Mouse (Mus musculus): ENCODE measurements around the gene Cys1. TPM values are rescaled to one million over a fixed set of nuclear protein-coding genes. Genes with fewer than 3 reads are reported as not detected.

Gene Cys1
- polyA plus RNA-seq, 1 experiment from 2014 or later = 0.36 TPM

DNA sequence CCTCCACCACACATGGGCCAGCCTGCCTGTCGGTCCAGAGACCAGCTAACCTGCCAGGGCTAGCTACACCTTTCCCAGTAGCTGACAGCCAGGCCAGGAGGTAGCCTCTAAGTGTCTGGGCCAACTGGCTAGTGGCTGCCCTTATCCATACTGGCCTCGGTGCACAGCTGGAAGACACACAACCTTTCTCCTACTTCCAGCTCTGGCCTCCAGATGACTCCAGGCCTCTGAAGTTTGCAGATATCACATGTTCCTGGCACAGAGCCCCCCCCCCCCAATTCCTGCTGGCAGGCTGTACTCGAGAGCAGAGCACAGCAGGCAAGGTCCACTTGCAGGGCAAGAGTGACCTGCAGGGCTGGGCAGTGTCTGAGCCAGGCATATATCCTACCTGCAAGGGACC lies 54.4 kb downstream of the Cys1 start:
- 44% methylated on average over 3 of the region's 3 CpGs for WGBS
- Histone ChIP-seq H3K4me2 (ENCODE audit: low read depth, severe bottlenecking) (no peak overlapping the region), H3K27ac (replicated peaks; ENCODE audit: low read depth, low read length) (no peak overlapping the region), H3K4me3 (ENCODE audit: low read depth, low read length) (no peak overlapping the region), H3K4me1 (ENCODE audit: control insufficient read depth, insufficient read depth, low read length) (no peaks in the 10 kb centered on the region; the same call in 1 of the 2 replicates), H3K9me3 (ENCODE audit: control insufficient read depth, low read length) (no peaks in the 10 kb centered on the region), H3K36me3 (ENCODE audit: control insufficient read depth, insufficient read depth, low read length) (no peaks in the 10 kb centered on the region), H3K27me3 (ENCODE audit: control insufficient read depth, insufficient read depth, low read length) (no peaks in the 10 kb centered on the region), H3K9ac (ENCODE audit: low read length) (no peak overlapping the region)
- ATAC-seq (ENCODE audit: insufficient number of reproducible peaks, low FRiP score, low TSS enrichment, low read depth) (no peak), DNase-seq (ENCODE audit: low spot score) (no peak)

DNA sequence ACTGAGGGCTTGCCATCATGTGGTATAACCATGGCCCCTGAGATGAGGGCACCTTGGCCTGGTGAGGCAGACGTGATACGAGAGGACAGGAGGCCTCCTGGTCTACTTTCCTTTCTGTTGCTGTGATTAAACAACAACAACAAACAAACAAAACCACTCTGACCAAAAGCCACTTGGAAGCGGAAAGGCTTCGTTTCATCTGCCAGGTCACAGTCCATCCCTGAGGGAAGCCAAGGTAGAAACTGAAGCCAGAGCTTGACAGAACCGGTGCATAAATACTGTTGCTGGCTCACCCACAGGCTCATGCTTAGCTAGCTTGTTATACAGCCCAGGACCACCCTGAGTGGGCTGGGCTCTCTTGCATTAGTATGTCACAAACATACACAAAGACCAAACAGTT lies 55.2 kb downstream of the Cys1 start:
- no peaks in the 10 kb centered on the region; the same call in 1 of the 2 replicates for H3K4me1 ChIP-seq (ENCODE audit: control insufficient read depth, insufficient read depth, low read length)
- no peak overlapping the region for H3K9ac ChIP-seq (ENCODE audit: low read length)
- no peaks in the 10 kb centered on the region for H3K36me3 ChIP-seq (ENCODE audit: control insufficient read depth, insufficient read depth, low read length)
- no peaks in the 10 kb centered on the region for H3K9me3 ChIP-seq (ENCODE audit: control insufficient read depth, low read length)
- no peak overlapping the region for H3K27ac ChIP-seq (replicated peaks; ENCODE audit: low read depth, low read length)
- no peaks in the 10 kb centered on the region for H3K27me3 ChIP-seq (ENCODE audit: control insufficient read depth, insufficient read depth, low read length)
- WGBS = 88% methylated on average over 5 of the region's 5 CpGs
- no peak for DNase-seq (ENCODE audit: low spot score)
- H3K4me2 ChIP-seq (ENCODE audit: low read depth, severe bottlenecking) = no peak overlapping the region
- ATAC-seq (ENCODE audit: insufficient number of reproducible peaks, low FRiP score, low TSS enrichment, low read depth) = no peak
- no peak overlapping the region for H3K4me3 ChIP-seq (ENCODE audit: low read depth, low read length)

DNA sequence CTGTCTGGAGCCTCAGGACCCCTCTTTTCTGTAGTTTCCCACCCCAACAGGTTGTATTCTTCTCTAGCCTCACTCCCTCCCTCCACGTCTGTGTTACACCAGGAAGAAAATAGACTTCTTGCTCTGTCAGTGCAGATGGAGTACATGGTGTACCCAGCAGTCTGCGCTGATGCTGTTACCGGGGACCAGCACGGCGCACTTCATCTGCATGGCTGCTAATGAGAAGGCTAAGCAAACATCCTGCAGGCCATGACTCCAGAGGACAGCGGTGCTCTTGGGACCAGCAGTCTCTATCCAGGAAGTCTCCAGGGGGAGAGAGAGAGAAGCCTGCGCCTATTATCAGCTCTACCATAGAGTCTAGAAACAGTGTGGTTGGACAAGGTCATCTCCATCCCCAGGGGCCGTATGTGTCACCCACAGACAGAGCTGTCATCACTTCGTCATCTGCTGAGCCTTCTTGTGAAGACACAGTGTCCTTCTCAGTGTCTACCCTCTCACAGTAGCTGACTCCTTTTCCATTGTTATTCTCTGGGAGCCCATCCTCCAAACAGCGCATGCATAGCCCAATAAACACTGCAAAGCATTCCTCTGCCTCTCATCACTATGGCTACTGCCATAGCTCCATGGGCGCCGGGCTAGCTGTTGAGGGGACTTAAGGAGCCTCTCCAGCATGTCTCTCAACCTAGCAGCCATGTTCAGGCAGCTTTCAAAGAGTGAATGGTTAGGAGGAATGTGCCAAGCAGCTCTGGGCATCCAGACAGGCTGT lies 57.9 kb downstream of the Cys1 start:
- H3K36me3 ChIP-seq (ENCODE audit: control insufficient read depth, insufficient read depth, low read length) = no peaks in the 10 kb centered on the region
- no peak overlapping the region for H3K4me2 ChIP-seq (ENCODE audit: low read depth, severe bottlenecking)
- no peak for ATAC-seq (ENCODE audit: insufficient number of reproducible peaks, low FRiP score, low TSS enrichment, low read depth)
- no peaks in the 10 kb centered on the region for H3K9me3 ChIP-seq (ENCODE audit: control insufficient read depth, low read length)
- WGBS = 83% methylated on average over 12 of the region's 12 CpGs
- H3K4me3 ChIP-seq (ENCODE audit: low read depth, low read length) = no peak overlapping the region
- H3K9ac ChIP-seq (ENCODE audit: low read length) = no peak overlapping the region
- no peak overlapping the region for H3K27ac ChIP-seq (replicated peaks; ENCODE audit: low read depth, low read length)
- DNase-seq (ENCODE audit: low spot score) = no peak
- H3K27me3 ChIP-seq (ENCODE audit: control insufficient read depth, insufficient read depth, low read length) = no peaks in the 10 kb centered on the region
- H3K4me1 ChIP-seq (ENCODE audit: control insufficient read depth, insufficient read depth, low read length) = no peaks in the 10 kb centered on the region; the same call in 1 of the 2 replicates

DNA sequence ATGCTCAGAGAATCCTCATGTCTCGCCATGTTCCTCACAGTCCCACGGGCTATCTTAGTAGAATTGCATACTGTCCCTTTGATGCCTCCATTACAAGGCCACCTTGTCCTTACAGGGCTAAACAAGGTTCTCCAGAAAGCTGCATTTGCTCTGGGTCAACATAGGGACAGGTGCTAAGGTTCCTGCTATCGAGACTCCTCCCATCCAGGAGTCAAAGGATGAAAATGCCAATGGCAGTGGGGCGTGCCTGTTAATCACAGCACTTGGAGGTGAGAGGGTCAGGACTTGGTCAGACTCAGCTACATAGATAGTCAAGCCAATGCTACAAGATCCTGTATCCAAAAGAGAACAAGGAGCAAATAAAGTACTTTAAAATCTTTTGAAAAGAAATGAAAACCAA lies 62.2 kb downstream of the Cys1 start:
- no peaks in the 10 kb centered on the region for H3K27me3 ChIP-seq (ENCODE audit: control insufficient read depth, insufficient read depth, low read length)
- no peaks in the 10 kb centered on the region for H3K9me3 ChIP-seq (ENCODE audit: control insufficient read depth, low read length)
- H3K9ac ChIP-seq (ENCODE audit: low read length) = no peak overlapping the region
- WGBS = 82% methylated on average over 4 of the region's 4 CpGs
- no peaks in the 10 kb centered on the region for H3K4me1 ChIP-seq (ENCODE audit: control insufficient read depth, insufficient read depth, low read length)
- no peak overlapping the region for H3K4me2 ChIP-seq (ENCODE audit: low read depth, severe bottlenecking)
- ATAC-seq (ENCODE audit: insufficient number of reproducible peaks, low FRiP score, low TSS enrichment, low read depth) (no peak), DNase-seq (ENCODE audit: low spot score) (no peak)
- no peak overlapping the region for H3K27ac ChIP-seq (replicated peaks; ENCODE audit: low read depth, low read length)
- no peak overlapping the region for H3K4me3 ChIP-seq (ENCODE audit: low read depth, low read length)
- no peaks in the 10 kb centered on the region for H3K36me3 ChIP-seq (ENCODE audit: control insufficient read depth, insufficient read depth, low read length)

Other genes starting within 250 kb of the Cys1 start
- gene Taf1b, start 183.5 kb downstream of the Cys1 start, polyA plus RNA-seq (2014; fragmentation: Nextera tagmentation; extraction: Ambion mirVana) = 31.0 and 31.1 TPM in 2 replicates
- 1.5 and 1.6 TPM in 2 replicates for gene Grhl1, start 109.5 kb downstream of the Cys1 start, polyA plus RNA-seq (2014; fragmentation: Nextera tagmentation; extraction: Ambion mirVana)
- 10.8 and 12.6 TPM in 2 replicates for gene Klf11, start 30.5 kb downstream of the Cys1 start, polyA plus RNA-seq (2014; fragmentation: Nextera tagmentation; extraction: Ambion mirVana)
- gene Rrm2, start 26.4 kb upstream of the Cys1 start, polyA plus RNA-seq (2014; fragmentation: Nextera tagmentation; extraction: Ambion mirVana) = 439 and 485 TPM in 2 replicates
- 51.7 and 56.1 TPM in 2 replicates for gene Mboat2, start 149.1 kb upstream of the Cys1 start, polyA plus RNA-seq (2014; fragmentation: Nextera tagmentation; extraction: Ambion mirVana)